Mouse (Mus musculus) brown adipose tissue, adult 24 weeks (tissue): ENCODE data around the gene Trim29. TPM values are rescaled to one million over a fixed set of nuclear protein-coding genes. Genes with fewer than 3 reads are reported as not detected.

Experiments
- polyA plus RNA-seq: library from polyadenylated mRNA; stranded (reverse); fragments of >200 nt; gene quantifications from 2 replicates; pipeline ENCODE4 v1.2.4, GENCODE M21; 2012; ENCODE audit not compliant: missing spikeins, insufficient read depth, insufficient read length

Trim29 gene
- polyA plus RNA-seq, 1 experiment: 0.52 TPM

Other genes starting within 250 kb of the Trim29 start
- gene Arhgef12, start 203.6 kb upstream of the Trim29 start, polyA plus RNA-seq: 47.7 and 58.9 TPM in 2 replicates
- gene Tmem136, start 194.3 kb upstream of the Trim29 start, polyA plus RNA-seq: 1.6 and 2.5 TPM in 2 replicates
- gene Pou2f3, start 100.5 kb upstream of the Trim29 start, polyA plus RNA-seq: not detected in 2 replicates
- 20.8 and 29.8 TPM in 2 replicates for gene Oaf, start 70.9 kb upstream of the Trim29 start, polyA plus RNA-seq